Mouse (Mus musculus): ENCODE data around the gene Zfp82. TPM values are rescaled to one million over a fixed set of nuclear protein-coding genes. Genes with fewer than 3 reads are reported as not detected.

The Zfp82 gene
- polyA plus RNA-seq (2012; fragmentation: generic; extraction: Trizol): 1 to 10 TPM in 1 of 2 experiments, under 1 TPM in 1; 0.41 to 2.9 TPM

GRCm38 (mm10) chr7:30072146-30073028 lies at the start of gene Zfp82:
Gene Zfp82 (minus strand): TSS chr7:30072900.

GRCm38 (mm10) chr7:30121308-30122187 lies 48.8 kb upstream of the Zfp82 start, which contains the start of gene Zfp382:
Gene Zfp382 (plus strand): TSS chr7:30121942.

GRCm38 (mm10) chr7:30094646-30095429 lies 22.1 kb upstream of the Zfp82 start, which contains the start of gene Zfp260:
Gene Zfp260 (plus strand): TSS chr7:30094777.

GRCm38 (mm10) chr7:30090092-30090969 lies 17.6 kb upstream of the Zfp82 start, which contains the start of the genes Gm26920 and Zfp566:
Gene Gm26920 (minus strand): TSS chr7:30090410.
Gene Zfp566 (minus strand): TSS chr7:30090527.

GRCm38 (mm10) chr7:30050882-30051548 lies 21.7 kb downstream of the Zfp82 start, which contains the start of gene Zfp14:
Gene Zfp14 (minus strand): TSS chr7:30051380.

Other genes with a start within 250 kb of the Zfp82 start
- gene Zfp940, start 219.2 kb downstream of the Zfp82 start, polyA plus RNA-seq (2012; fragmentation: generic; extraction: Trizol): 1 to 10 TPM in 1 of 2 experiments, under 1 TPM in 1; 0.09 to 1.4 TPM
- gene Zfp420, start 212.9 kb downstream of the Zfp82 start, polyA plus RNA-seq (2012; fragmentation: generic; extraction: Trizol): under 1 TPM; 0.25 to 0.98 TPM
- 1 to 10 TPM in 1 of 2 experiments, under 1 TPM in 1; 0.23 to 5.7 TPM for gene Zfp27, start 166.3 kb downstream of the Zfp82 start, polyA plus RNA-seq (2012; fragmentation: generic; extraction: Trizol)
- 1 to 10 TPM in 1 of 2 experiments, under 1 TPM in 1; 0.11 to 3.4 TPM for gene Zfp383, start 164.7 kb downstream of the Zfp82 start, polyA plus RNA-seq (2012; fragmentation: generic; extraction: Trizol)
- 1 to 10 TPM in 1 of 2 experiments, under 1 TPM in 1; 0.29 to 2.7 TPM for gene Zfp74, start 118.8 kb downstream of the Zfp82 start, polyA plus RNA-seq (2012; fragmentation: generic; extraction: Trizol)
- gene Zfp568, start 88.9 kb downstream of the Zfp82 start, polyA plus RNA-seq (2012; fragmentation: generic; extraction: Trizol): 1 to 10 TPM in 1 of 2 experiments, under 1 TPM in 1; 0.22 to 2.1 TPM
- 1 to 10 TPM in 1 of 2 experiments, under 1 TPM in 1; 0.07 to 2.3 TPM for gene Zfp14, start 21.5 kb downstream of the Zfp82 start, polyA plus RNA-seq (2012; fragmentation: generic; extraction: Trizol)
- under 1 TPM; 0.02 to 0.77 TPM for gene Gm26920, start 17.5 kb upstream of the Zfp82 start, polyA plus RNA-seq (2012; fragmentation: generic; extraction: Trizol)
- gene Zfp566, start 17.6 kb upstream of the Zfp82 start, polyA plus RNA-seq (2012; fragmentation: generic; extraction: Trizol): 1 to 10 TPM in 1 of 2 experiments, under 1 TPM in 1; 0.22 to 4.5 TPM
- gene Zfp260, start 21.9 kb upstream of the Zfp82 start, polyA plus RNA-seq (2012; fragmentation: generic; extraction: Trizol): 10 to 100 TPM in 1 of 2 experiments, under 1 TPM in 1; 0.92 to 11.2 TPM
- 1 to 10 TPM in 1 of 2 experiments, under 1 TPM in 1; 0.15 to 2.5 TPM for gene Zfp382, start 49.0 kb upstream of the Zfp82 start, polyA plus RNA-seq (2012; fragmentation: generic; extraction: Trizol)
- gene Zfp146, start 96.8 kb upstream of the Zfp82 start, polyA plus RNA-seq (2012; fragmentation: generic; extraction: Trizol): 10 to 100 TPM in 1 of 2 experiments, under 1 TPM in 1; 0.48 to 12.2 TPM
- 1 to 10 TPM; 2.7 to 6.7 TPM for gene Cox7a1, start 111.2 kb upstream of the Zfp82 start, polyA plus RNA-seq (2012; fragmentation: generic; extraction: Trizol)
- gene Capns1, start 125.9 kb upstream of the Zfp82 start, polyA plus RNA-seq (2012; fragmentation: generic; extraction: Trizol): 100 to 1,000 TPM; 667 to 923 TPM
- gene Polr2i, start 159.0 kb upstream of the Zfp82 start, polyA plus RNA-seq (2012; fragmentation: generic; extraction: Trizol): 100 to 1,000 TPM; 140 to 190 TPM
- 100 to 1,000 TPM; 159 to 336 TPM for gene Tbcb, start 159.4 kb upstream of the Zfp82 start, polyA plus RNA-seq (2012; fragmentation: generic; extraction: Trizol)
- under 1 TPM in 1 of 2 experiments, not detected in 1; 0.08 TPM for gene Ovol3, start 162.8 kb upstream of the Zfp82 start, polyA plus RNA-seq (2012; fragmentation: generic; extraction: Trizol)
- gene Thap8, start 207.2 kb upstream of the Zfp82 start, polyA plus RNA-seq (2012; fragmentation: generic; extraction: Trizol): under 1 TPM; 0.15 to 0.45 TPM
- gene Wdr62, start 207.5 kb upstream of the Zfp82 start, polyA plus RNA-seq (2012; fragmentation: generic; extraction: Trizol): 10 to 100 TPM; 12.7 to 22.5 TPM
- 100 to 1,000 TPM in 1 of 2 experiments, 10 to 100 TPM in 1; 59.0 to 203 TPM for gene Clip3, start 218.8 kb upstream of the Zfp82 start, polyA plus RNA-seq (2012; fragmentation: generic; extraction: Trizol)
- gene Alkbh6, start 235.8 kb upstream of the Zfp82 start, polyA plus RNA-seq (2012; fragmentation: generic; extraction: Trizol): 10 to 100 TPM; 28.8 to 45.8 TPM
- gene Syne4, start 241.9 kb upstream of the Zfp82 start, polyA plus RNA-seq (2012; fragmentation: generic; extraction: Trizol): 1 to 10 TPM in 1 of 2 experiments, under 1 TPM in 1; 0.21 to 1.4 TPM
- not detected for gene E130208F15Rik, start 248.8 kb upstream of the Zfp82 start, polyA plus RNA-seq (2012; fragmentation: generic; extraction: Trizol)